Mouse (Mus musculus) macrophage (primary cell): Measurements from ENCODE around the gene Tra2b. TPM values are rescaled to one million over a fixed set of nuclear protein-coding genes. Genes with fewer than 3 reads are reported as not detected.
"Not testable (repeated sequence)": the region's sequence is repeated elsewhere in the genome, so short reads cannot be mapped to it uniquely, and the experiment has no call there.

Source experiments
- H3K27ac ChIP-seq: fragments of 350-480 bp; formaldehyde crosslinking; 2 replicates; pipeline ENCODE4 v1.9.0; 2021
- H3K36me3 ChIP-seq: fragments of 350-480 bp; formaldehyde crosslinking; 2 replicates; pipeline ENCODE4 v1.9.0; 2021; ENCODE audit errors: inconsistent target
- H3K4me3 ChIP-seq: fragments of 350-480 bp; formaldehyde crosslinking; 2 replicates; pipeline ENCODE4 v1.9.0; 2021; ENCODE audit errors: inconsistent target
- H3K79me2 ChIP-seq: fragments of 350-480 bp; formaldehyde crosslinking; 2 replicates; pipeline ENCODE4 v1.9.0; 2021; ENCODE audit errors: inconsistent target
- WGBS: methylation state at CpG from one replicate; pipeline ENCODE4 v1.1.7; 2026; ENCODE audit warnings: inconsistent platforms; ENCODE audit not compliant: missing documents; 5-methylcytosine and 5-hydroxymethylcytosine counted together
- polyA plus RNA-seq: library from polyadenylated mRNA; stranded (reverse); fragments of 250-400 nt; gene quantifications from 3 replicates; pipeline ENCODE4 v1.2.4, GENCODE M21; 2018; ENCODE audit warnings: inconsistent platforms

The Tra2b gene
- polyA plus RNA-seq, 1 experiment from 2014 or later: 130 TPM

GRCm38 (mm10) chr16:22264232-22264961 is 1.4 kb downstream of the Tra2b start:
- Histone ChIP-seq H3K4me3 (peak overlapping the region; percentile 93), H3K27ac (peak overlapping the region; percentile 83), H3K79me2 (peaks cover 60% of the 10 kb centered on the region), H3K36me3 (no peaks in the 10 kb centered on the region)
- 2% methylated on average over 16 of the region's 16 CpGs for WGBS

GRCm38 (mm10) chr16:22263124-22263523 is 2.7 kb downstream of the Tra2b start:
- peaks cover 73% of the 10 kb centered on the region for H3K79me2 ChIP-seq
- no peaks in the 10 kb centered on the region for H3K36me3 ChIP-seq
- H3K27ac ChIP-seq: no peak overlapping the region
- H3K4me3 ChIP-seq: peak overlapping the region; percentile 93; the same call in 1 of the 2 replicates

GRCm38 (mm10) chr16:22261563-22261962 is 4.2 kb downstream of the Tra2b start:
- no peak overlapping the region for H3K27ac ChIP-seq
- WGBS: 62% methylated on average over 2 of the region's 2 CpGs
- no peaks in the 10 kb centered on the region for H3K36me3 ChIP-seq
- H3K79me2 ChIP-seq: peaks cover 88% of the 10 kb centered on the region
- H3K4me3 ChIP-seq: no peak overlapping the region

- Histone ChIP-seq H3K27ac (no peak overlapping the region), H3K79me2 (peaks cover 98% of the 10 kb centered on the region), H3K4me3 (no peak overlapping the region), H3K36me3 (no peaks in the 10 kb centered on the region)
- WGBS: 36% methylated on average over 3 of the region's 3 CpGs
Measured at GRCm38 (mm10) chr16:22260423-22261143, 5.2 kb downstream of the Tra2b start.

- peaks cover 62% of the 10 kb centered on the region for H3K36me3 ChIP-seq
- H3K79me2 ChIP-seq: peaks cover 90% of the 10 kb centered on the region
- WGBS: 97% methylated on average over 4 of the region's 6 CpGs
Measured at GRCm38 (mm10) chr16:22252255-22252654, 13.6 kb downstream of the Tra2b start.

GRCm38 (mm10) chr16:22250307-22250706 is 15.5 kb downstream of the Tra2b start:
- Histone ChIP-seq H3K27ac (no peak overlapping the region), H3K36me3 (peaks cover 74% of the 10 kb centered on the region), H3K4me3 (no peak overlapping the region), H3K79me2 (peaks cover 71% of the 10 kb centered on the region)
- WGBS: 95% methylated on average over 5 of the region's 5 CpGs

More at GRCm38 (mm10) chr16:22252255-22252654, 13.6 kb downstream of the Tra2b start:
- not testable (repeated sequence) for H3K4me3 ChIP-seq, H3K27ac ChIP-seq

- no CpG with 5 or more reads among the region's 3 CpGs for WGBS
- no peak overlapping the region for H3K4me3 ChIP-seq
- H3K79me2 ChIP-seq: peaks cover 65% of the 10 kb centered on the region
- no peak overlapping the region for H3K27ac ChIP-seq
- H3K36me3 ChIP-seq: peaks cover 75% of the 10 kb centered on the region
Measured at GRCm38 (mm10) chr16:22249754-22250153, 16.1 kb downstream of the Tra2b start.

- Histone ChIP-seq H3K79me2 (no peaks in the 10 kb centered on the region; the same call in 1 of the 2 replicates), H3K4me3 (no peak overlapping the region), H3K27ac (no peak overlapping the region), H3K36me3 (peaks cover 48% of the 10 kb centered on the region)
- 95% methylated on average over 2 of the region's 2 CpGs for WGBS
Measured at GRCm38 (mm10) chr16:22242239-22242866, 23.5 kb downstream of the Tra2b start.

GRCm38 (mm10) chr16:22241376-22242238 is 24.2 kb downstream of the Tra2b start:
- Histone ChIP-seq H3K4me3 (no peak overlapping the region), H3K27ac (no peak overlapping the region), H3K79me2 (no peaks in the 10 kb centered on the region), H3K36me3 (peaks cover 43% of the 10 kb centered on the region)
- WGBS: 91% methylated on average over 6 of the region's 6 CpGs

- Histone ChIP-seq H3K27ac (no peak overlapping the region), H3K79me2 (no peaks in the 10 kb centered on the region), H3K4me3 (no peak overlapping the region), H3K36me3 (peaks cover 42% of the 10 kb centered on the region)
- WGBS: 69% methylated on average over 3 of the region's 5 CpGs
Measured at GRCm38 (mm10) chr16:22240856-22241255, 24.9 kb downstream of the Tra2b start.

- Histone ChIP-seq H3K79me2 (no peaks in the 10 kb centered on the region), H3K27ac (no peak overlapping the region), H3K36me3 (peaks cover 33% of the 10 kb centered on the region), H3K4me3 (no peak overlapping the region)
- 83% methylated on average over 2 of the region's 2 CpGs for WGBS
Measured at GRCm38 (mm10) chr16:22239978-22240377, 25.8 kb downstream of the Tra2b start.

- 69% methylated on average over 4 of the region's 4 CpGs for WGBS
- H3K36me3 ChIP-seq: peaks cover 24% of the 10 kb centered on the region
- no peak overlapping the region for H3K4me3 ChIP-seq
- H3K79me2 ChIP-seq: no peaks in the 10 kb centered on the region
- no peak overlapping the region for H3K27ac ChIP-seq
Measured at GRCm38 (mm10) chr16:22238928-22239620, 26.7 kb downstream of the Tra2b start.

- not testable (repeated sequence) for H3K27ac ChIP-seq, H3K4me3 ChIP-seq, H3K79me2 ChIP-seq
- H3K36me3 ChIP-seq: peaks cover 19% of the 10 kb centered on the region
- 100% methylated on average over 3 of the region's 4 CpGs for WGBS
Measured at GRCm38 (mm10) chr16:22238402-22238801, 27.4 kb downstream of the Tra2b start.

GRCm38 (mm10) chr16:22236814-22237213 is 29.0 kb downstream of the Tra2b start:
- Histone ChIP-seq H3K79me2 (no peaks in the 10 kb centered on the region), H3K36me3 (peaks cover 3% of the 10 kb centered on the region; the same call in 1 of the 2 replicates), H3K4me3 (no peak overlapping the region), H3K27ac (no peak overlapping the region)
- WGBS: 96% methylated on average over 16 of the region's 16 CpGs
